Mouse (Mus musculus) left cerebral cortex, adult 8-10 months (tissue): ENCODE measurements around the gene Chd6. TPM values are rescaled to one million over a fixed set of nuclear protein-coding genes. Genes with fewer than 3 reads are reported as not detected.

Source experiments
- DNase-seq, 2 experiments: peaks; one replicate each; pipeline ENCODE4 v3.0.0; 2022; ENCODE audit warnings: low spot score in 2 of 2
- total RNA-seq, 4 experiments: library from RNA; stranded (reverse); gene quantifications; 2 replicates each; pipeline ENCODE4 v1.2.4; 2022

Gene Chd6
- total RNA-seq: 10 to 100 TPM; 62.9 to 77.7 (median 70.2) TPM

- peak; percentile 99 for DNase-seq
Observed at GRCm38 (mm10) chr2:161108933-161109371, at the start of gene Chd6. Gene Chd6 (minus strand): TSS chr2:161109075.

GRCm38 (mm10) chr2:161150004-161150842 is 41.3 kb upstream of the Chd6 start:
- no peak for DNase-seq

- DNase-seq: no peak
Observed at GRCm38 (mm10) chr2:161148428-161149020, 39.6 kb upstream of the Chd6 start.

GRCm38 (mm10) chr2:161147656-161148427 is 39.0 kb upstream of the Chd6 start:
- peak in 1 of 2 experiments; percentile 69 for DNase-seq

- no peak for DNase-seq
Observed at GRCm38 (mm10) chr2:161144799-161145198, 35.9 kb upstream of the Chd6 start.

GRCm38 (mm10) chr2:161138672-161139536 is 30.0 kb upstream of the Chd6 start:
- peak in 1 of 2 experiments; percentile 53 for DNase-seq

- no peak for DNase-seq
Observed at GRCm38 (mm10) chr2:161136999-161137398, 28.1 kb upstream of the Chd6 start.

- peak in 1 of 2 experiments; percentile 32 for DNase-seq
Observed at GRCm38 (mm10) chr2:161128367-161129111, 19.7 kb upstream of the Chd6 start.

GRCm38 (mm10) chr2:161112011-161112410 is 3.1 kb upstream of the Chd6 start:
- no peak for DNase-seq

GRCm38 (mm10) chr2:161109398-161109821 is 535 bp upstream of the Chd6 start:
- peak in 1 of 2 experiments; percentile 62 for DNase-seq

GRCm38 (mm10) chr2:161108085-161108927 is 569 bp downstream of the Chd6 start:
- DNase-seq: peak in 1 of 2 experiments; percentile 37

GRCm38 (mm10) chr2:161107236-161107635 is 1.6 kb downstream of the Chd6 start:
- no peak for DNase-seq

GRCm38 (mm10) chr2:161103769-161104168 is 5.1 kb downstream of the Chd6 start:
- no peak for DNase-seq

- DNase-seq: no peak
Observed at GRCm38 (mm10) chr2:161102102-161102501, 6.8 kb downstream of the Chd6 start.

GRCm38 (mm10) chr2:161097746-161098145 is 11.1 kb downstream of the Chd6 start:
- DNase-seq: no peak

- no peak for DNase-seq
Observed at GRCm38 (mm10) chr2:161090746-161091405, 18.0 kb downstream of the Chd6 start.

GRCm38 (mm10) chr2:161090200-161090599 is 18.7 kb downstream of the Chd6 start:
- DNase-seq: no peak

GRCm38 (mm10) chr2:161078590-161078989 is 30.3 kb downstream of the Chd6 start:
- DNase-seq: no peak

GRCm38 (mm10) chr2:161076262-161076661 is 32.6 kb downstream of the Chd6 start:
- no peak for DNase-seq
